Mouse (Mus musculus) lung, postnatal 14 days (tissue): ENCODE data around the gene Ppfibp1.

Experiments used
- DNase-seq: peaks from one replicate; pipeline ENCODE4 v3.0.0; 2021

Ppfibp1 gene

DNA sequence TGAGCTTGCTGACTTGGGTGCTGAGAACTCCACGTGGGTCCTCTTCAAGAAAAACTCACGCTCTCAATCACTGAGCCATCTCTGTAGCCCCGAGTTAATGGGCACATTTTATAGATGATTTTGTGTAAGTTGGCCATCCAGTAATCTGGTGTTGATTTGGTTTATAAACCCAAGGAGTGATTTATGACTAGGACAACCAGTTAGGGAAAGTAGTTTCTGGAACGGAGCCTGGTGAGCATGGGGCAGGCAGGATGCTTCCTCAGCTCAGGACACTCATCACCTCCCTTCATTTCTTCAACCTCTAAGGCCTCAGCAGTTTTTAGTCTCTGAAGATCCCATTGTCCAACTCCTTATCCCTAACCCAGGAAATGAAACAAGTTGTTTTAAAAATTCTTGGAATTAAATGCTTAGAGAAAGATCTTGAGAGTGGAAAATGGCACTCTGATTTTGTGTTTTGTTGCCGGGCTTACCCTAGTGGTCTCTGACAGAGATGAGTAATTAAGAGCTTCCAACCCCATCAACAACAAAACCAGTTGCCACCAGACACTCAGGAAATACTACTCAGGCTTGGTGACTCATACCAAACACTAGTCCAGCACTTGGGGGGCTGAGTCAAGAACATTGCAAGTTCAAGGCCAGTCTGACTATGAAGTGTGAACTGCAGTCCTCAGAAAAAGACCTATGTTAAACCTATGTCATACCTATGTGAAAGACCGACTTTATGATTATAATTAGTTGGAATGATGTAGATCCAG lies 75.3 kb downstream of the Ppfibp1 start:
- DNase-seq: no peak

GRCm38 (mm10) chr6:146965139-146965772 lies 77.0 kb downstream of the Ppfibp1 start:
- no peak for DNase-seq

DNA sequence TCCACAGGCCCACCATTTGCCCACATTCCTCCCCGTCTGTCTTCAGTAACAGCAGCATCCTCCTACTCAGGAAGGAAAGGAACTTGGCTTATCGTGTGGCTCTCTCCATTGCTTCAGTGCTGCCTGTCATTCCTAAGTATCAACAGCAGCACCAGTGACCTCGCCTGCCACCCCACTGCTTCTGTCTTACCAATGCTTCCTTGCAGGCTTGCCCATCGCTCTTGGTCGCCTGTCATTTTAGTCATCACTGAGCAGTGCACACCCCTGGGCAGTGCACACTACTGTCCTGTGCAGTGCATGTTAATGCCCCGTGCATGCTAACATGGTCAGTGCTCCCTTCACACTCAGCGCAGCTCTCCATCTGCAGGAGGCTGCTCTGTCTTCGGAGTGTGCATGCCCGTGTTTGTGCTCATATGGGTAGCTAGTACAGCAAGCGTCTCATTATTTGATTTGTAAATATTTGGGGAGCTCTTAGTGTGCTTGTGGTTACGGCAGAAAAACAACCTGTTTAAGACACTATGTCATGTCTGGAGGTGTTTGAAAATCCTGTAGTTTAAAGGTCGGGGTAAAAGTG lies 78.2 kb downstream of the Ppfibp1 start:
- no peak for DNase-seq

DNA sequence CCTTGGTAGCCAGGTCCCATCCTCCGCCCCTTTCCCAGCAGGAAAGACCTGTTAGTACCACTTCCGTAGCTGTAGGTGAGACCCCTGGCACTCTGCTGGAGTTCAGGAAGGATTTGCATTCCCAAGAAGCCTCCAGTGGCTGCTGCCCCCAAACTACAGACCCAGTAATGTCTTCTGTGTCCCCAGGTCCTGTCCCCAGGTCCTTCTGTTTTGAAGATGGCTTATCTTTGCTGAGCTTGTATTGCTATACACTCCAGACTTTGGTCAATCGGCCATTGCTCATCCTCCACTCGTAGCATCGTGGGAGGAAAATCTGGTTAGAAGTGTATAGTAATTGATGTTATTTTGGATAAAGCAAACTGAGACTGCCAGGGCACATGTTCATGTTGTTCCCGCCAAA lies 79.5 kb downstream of the Ppfibp1 start:
- no peak for DNase-seq

GRCm38 (mm10) chr6:146970811-146971210 lies 82.5 kb downstream of the Ppfibp1 start:
- no peak for DNase-seq

- DNase-seq: no peak
Measured at GRCm38 (mm10) chr6:146971366-146971765, 83.1 kb downstream of the Ppfibp1 start.

DNA sequence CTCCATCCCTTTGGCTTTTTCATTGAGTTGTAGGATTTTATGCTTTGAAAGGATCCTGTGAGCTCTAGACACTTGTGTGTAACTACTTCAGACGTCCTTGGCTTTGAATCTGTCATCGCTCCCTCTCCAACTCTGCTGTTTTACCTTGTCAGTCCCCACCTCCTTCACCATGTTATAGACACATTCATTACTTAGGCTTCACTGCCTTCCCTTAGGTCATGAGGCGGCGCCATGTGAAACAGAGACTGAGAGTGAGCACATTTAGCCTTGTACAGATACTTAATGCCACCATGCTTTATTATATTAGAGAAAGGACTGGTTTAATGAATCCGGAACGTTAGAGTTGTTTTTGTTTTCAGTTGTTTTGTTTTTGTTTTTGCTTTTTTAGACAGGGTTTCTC lies 83.7 kb downstream of the Ppfibp1 start:
- no peak for DNase-seq

DNA sequence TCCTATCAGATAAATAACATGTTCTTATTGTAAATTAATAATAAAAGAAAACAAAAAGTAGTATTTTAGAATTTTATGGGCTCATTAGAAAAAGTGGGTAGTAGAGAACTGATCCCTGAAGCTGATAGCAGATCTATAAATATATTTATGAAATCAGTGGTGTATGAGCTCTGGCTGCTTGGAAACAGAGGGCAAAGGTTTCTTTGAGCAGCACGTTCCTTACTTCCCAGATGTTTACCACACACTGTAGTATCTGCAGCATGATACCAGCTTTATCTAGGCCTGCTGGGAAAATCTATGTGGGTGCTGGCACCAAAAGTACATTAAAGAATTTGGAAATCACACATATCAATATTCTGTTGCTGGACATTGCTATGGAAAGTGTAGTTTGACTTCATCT lies 84.5 kb downstream of the Ppfibp1 start:
- DNase-seq: no peak

DNA sequence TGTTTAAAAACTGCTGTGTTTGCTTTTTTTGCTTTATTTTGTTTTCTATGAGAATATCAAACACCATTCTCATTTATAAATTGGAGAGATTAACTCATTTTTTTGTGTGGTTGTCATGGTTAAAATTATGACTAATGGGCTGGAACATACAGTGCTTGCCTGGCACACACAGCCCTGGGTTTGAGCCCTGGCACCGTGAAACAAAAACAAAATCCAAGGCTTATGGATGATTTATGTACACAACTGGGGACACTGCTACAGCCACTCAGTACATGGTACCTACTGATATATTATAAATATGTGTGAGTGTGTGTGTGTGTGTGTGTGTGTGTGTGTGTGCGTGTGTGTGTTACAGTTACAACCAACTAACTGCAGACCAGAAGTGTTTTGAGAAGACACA lies 85.1 kb downstream of the Ppfibp1 start:
- DNase-seq: no peak

- DNase-seq: no peak
Measured at GRCm38 (mm10) chr6:146973830-146974229, 85.5 kb downstream of the Ppfibp1 start.

DNA sequence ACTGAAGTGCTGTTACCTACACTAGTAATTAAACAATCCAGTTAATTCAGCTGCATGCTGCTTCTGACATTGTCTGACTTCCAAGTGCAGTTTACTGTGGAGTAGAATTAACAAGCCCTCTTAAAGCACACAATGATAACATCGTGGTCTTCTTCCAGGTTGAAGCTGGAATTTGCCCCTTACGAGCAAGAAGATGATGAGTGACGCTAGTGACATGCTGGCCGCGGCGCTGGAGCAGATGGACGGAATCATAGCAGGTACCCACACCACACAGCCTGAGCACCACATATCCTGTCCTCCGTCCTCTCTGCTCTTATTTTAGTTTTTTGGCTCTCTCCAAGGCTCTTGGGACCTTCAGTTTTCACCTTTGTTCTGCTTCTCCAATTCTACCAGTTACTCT lies 88.2 kb downstream of the Ppfibp1 start:
- DNase-seq: no peak

DNA sequence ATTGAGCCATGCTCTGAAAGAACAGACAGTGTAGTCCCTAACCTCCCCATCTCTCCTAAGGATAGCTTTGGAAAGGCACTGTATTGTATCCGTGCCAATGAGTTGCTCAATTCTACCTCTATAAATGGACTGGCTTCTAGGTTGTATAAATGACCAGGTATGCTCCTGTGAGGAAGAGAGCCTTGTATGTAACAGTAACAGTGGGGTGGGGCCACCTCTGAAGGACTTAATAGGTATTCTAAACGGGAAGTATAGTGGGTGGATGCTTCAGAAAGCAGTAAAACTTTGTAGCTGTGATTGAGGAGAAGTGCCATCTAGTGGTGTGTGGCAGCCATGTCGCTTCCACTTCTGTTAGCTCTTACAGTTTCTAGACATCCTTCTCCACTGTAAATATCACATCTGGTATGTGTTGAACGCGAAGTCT lies 90.4 kb downstream of the Ppfibp1 start:
- peak; percentile 25 for DNase-seq

GRCm38 (mm10) chr6:146979115-146979744 lies 90.9 kb downstream of the Ppfibp1 start:
- DNase-seq: no peak

DNA sequence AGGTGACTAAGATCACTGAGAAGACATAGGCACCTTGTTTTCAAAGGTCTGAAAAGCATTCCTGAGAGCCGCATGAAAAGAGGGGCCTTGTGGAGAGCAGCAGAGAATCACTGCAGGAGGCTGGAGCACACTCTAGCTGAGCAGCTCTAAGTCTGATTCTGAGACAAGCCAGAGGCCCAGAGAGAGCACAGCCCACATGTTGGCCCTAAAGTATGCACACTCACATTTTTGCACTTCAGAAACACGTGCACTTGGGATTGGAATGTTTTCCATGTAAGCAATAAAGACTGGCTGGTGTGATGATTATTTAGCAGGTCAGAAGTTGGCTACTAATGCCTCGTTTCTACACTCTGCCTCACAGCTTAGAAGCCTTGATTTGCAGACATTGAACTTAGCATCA lies 91.7 kb downstream of the Ppfibp1 start:
- no peak for DNase-seq

DNA sequence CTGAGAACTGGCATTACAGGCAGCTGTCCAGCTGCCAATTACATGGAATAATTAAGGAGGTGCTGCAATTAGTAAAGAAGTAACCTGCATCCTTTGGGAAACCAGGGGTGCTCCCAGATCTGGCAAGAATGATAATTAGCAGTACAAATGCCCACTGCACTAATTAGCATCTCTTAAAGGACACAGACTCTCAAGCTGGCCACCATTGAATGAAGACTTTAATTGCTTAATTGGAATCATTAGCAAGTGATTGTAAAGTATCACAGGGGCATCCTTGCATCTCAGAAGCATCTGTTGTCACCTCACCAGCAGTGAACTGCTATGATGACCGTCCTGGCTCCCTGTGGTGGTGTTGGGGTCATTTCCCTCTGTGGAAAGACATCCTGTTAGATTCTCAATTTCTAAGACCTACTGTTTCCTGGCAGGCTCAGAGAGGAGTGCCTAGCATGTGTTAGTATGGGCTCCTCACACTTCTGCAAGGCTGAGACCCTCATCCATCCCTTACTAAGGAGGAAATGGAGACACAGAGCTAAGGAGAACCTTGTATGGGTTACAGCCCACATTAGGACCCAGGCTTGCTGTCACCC lies 93.1 kb downstream of the Ppfibp1 start:
- DNase-seq: no peak

- DNase-seq: no peak
Measured at GRCm38 (mm10) chr6:146984569-146984968, 96.3 kb downstream of the Ppfibp1 start.

DNA sequence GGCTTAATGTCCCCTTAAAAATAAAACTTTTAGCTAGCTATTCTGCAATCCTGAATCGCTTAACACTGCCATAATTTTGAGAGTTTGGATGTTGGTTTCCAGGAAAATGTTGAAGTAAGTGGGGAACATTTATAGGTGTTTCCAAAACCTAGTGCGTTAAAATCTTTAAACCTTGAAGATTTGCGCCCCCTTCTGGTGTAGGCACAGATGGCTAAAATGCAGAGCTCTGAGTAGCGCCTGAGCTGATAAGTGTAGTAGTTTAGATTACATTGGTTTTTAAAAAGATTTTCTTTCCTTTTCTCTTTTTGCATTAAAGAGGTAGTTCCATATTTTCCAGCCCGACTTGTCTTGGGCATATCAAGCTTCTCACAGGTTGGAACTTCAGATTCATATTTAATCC lies 105.9 kb downstream of the Ppfibp1 start:
- peak; percentile 83 for DNase-seq

DNA sequence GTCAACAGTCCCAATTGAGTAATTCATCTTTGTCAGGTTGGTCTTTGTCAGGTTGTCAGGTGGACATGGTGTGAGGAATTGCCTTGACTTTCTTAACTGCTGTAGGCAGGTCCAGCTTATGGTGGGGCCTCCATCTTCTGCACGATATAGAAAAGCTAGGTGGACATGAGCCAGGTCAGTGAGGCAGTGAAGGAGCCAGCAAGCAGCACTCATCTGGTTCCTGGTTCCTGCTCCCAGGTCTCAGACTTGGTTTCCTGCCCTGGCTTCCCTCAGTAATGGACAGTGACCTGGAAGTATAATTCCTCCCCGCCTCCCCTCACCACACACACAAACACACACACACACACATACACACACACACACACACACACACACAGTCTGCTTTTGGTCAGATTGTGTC lies 107.1 kb downstream of the Ppfibp1 start:
- DNase-seq: no peak

- DNase-seq: no peak
Measured at GRCm38 (mm10) chr6:146995878-146996277, 107.6 kb downstream of the Ppfibp1 start.

GRCm38 (mm10) chr6:146997006-146997405 lies 108.7 kb downstream of the Ppfibp1 start:
- DNase-seq: no peak

DNA sequence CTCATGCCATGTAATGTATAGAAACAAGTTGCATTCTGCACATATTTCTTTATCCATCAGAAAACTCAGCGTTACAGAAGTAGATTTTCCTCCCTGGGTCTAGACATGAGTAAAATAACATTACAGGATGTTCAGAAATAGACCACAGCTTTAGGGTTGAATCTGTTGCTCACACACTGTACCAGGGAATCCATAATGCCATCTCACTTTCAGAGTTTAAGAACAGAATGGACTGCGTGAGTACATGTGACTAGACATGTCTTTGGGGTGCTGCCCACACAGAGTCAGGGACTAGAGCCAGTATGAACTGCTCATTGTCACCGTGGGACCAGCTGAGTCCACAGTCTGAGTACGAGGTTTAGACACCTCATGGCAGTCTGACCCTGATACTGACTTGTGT lies 110.4 kb downstream of the Ppfibp1 start:
- no peak for DNase-seq

- DNase-seq: no peak
Measured at GRCm38 (mm10) chr6:146999302-146999701, 111.0 kb downstream of the Ppfibp1 start.

DNA sequence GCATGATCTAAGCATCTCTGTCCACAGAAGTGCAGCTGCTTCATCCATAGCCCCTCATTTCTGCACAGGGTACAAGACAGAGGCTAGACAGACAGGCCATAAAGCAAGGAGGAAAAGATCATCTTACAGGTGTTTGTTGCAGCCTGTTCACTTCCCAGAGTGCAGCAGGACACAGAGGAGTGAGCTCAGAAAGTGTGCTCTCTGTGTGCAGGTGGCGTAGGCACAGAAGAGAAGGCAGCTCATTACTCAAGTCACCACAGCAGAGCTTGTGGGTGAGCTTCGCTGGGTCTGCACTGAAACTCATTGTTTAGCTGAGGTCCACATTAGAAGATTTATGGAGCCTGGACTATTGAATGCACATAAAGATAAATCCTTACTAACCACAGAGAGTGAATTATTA lies 111.5 kb downstream of the Ppfibp1 start:
- no peak for DNase-seq

- DNase-seq: peak; percentile 70
Measured at GRCm38 (mm10) chr6:147008148-147008547, 119.9 kb downstream of the Ppfibp1 start.
